Mouse (Mus musculus): ENCODE measurements around the gene 3110018I06Rik. TPM values are rescaled to one million over a fixed set of nuclear protein-coding genes. Genes with fewer than 3 reads are reported as not detected.

The 3110018I06Rik gene
- polyA plus RNA-seq, 1 experiment: not detected

- Histone ChIP-seq H3K27me3 (replicated peaks) (no peaks in the 10 kb centered on the region), H3K36me3 (replicated peaks; ENCODE audit: low read length) (no peaks in the 10 kb centered on the region), H3K4me3 (replicated peaks) (no peak overlapping the region), H3K9me3 (peaks cover 74% of the 10 kb centered on the region), H3K4me1 (peaks cover 4% of the 10 kb centered on the region; the same call in 1 of the 2 replicates)
- TF ChIP-seq GATA1 (IDR thresholded peaks at IDR 0.05; ENCODE audit: borderline replicate concordance, low read length): no peak
- TF ChIP-seq FLI1 (IDR thresholded peaks at IDR 0.05; ENCODE audit: low read length): no peak
Measured at GRCm38 (mm10) chr12:107511112-107511511, 22.7 kb downstream of the 3110018I06Rik start.

DNA sequence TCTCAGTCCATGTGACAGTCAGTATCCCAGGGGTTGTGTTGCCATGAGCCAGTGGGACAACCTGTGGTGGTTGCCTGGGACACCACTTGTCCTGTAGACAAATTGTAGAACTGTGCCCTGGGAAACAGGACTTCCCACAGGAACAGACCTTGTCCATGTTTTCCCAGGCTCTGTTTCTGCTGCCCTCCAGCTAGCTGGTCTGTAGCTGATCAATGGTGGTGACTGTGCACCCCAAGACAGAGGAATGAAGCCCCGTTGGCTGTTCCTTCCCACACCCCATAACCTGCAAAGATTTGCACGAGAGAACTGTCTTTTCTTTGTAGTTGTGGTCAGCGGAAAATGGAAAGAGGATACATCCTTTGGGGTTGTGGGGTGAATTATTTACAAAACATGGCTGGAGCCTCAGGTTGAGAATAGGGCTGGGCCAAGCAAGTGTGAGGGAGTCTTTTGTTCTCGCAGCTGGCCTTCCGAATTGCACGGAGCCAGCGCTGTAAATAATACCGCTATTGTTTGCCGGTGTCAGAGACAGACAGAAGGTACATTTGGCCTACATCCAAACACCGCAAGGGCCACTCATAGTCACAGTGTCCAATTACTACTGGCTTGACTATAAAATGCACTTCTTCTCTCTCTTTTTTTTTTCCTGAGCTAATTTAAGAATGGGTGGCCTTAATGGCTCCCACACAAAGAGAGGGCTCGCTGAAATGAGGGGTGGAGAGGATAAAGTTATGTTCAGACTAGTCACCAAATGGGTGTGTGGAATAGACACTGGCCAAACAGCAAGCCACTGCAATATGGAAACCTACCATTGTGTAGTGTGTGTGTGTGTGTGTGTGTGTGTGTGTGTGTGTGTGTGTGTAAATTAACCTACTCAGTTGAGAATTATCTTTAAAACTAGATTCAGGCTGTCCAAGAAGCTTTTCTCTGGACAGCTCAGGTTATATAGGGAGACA lies 28.1 kb downstream of the 3110018I06Rik start:
- TF ChIP-seq GATA1 (IDR thresholded peaks at IDR 0.05; ENCODE audit: borderline replicate concordance, low read length) (no peak), FLI1 (IDR thresholded peaks at IDR 0.05; ENCODE audit: low read length) (no peak)
- peaks cover 72% of the 10 kb centered on the region for H3K9me3 ChIP-seq
- H3K4me1 ChIP-seq: peaks cover 4% of the 10 kb centered on the region; the same call in 1 of the 2 replicates
- no peak overlapping the region for H3K4me3 ChIP-seq (replicated peaks)
- no peaks in the 10 kb centered on the region for H3K27me3 ChIP-seq (replicated peaks)
- no peaks in the 10 kb centered on the region for H3K36me3 ChIP-seq (replicated peaks; ENCODE audit: low read length)

- Histone ChIP-seq H3K27me3 (replicated peaks) (no peaks in the 10 kb centered on the region), H3K36me3 (replicated peaks; ENCODE audit: low read length) (no peaks in the 10 kb centered on the region)
- TF ChIP-seq FLI1 (IDR thresholded peaks at IDR 0.05; ENCODE audit: low read length): no peak
Measured at GRCm38 (mm10) chr12:107520941-107521340, 32.5 kb downstream of the 3110018I06Rik start.

GRCm38 (mm10) chr12:107528346-107528880 lies 40.0 kb downstream of the 3110018I06Rik start:
- TF ChIP-seq FLI1 (IDR thresholded peaks at IDR 0.05; ENCODE audit: low read length) (no peak), GATA1 (IDR thresholded peaks at IDR 0.05; ENCODE audit: borderline replicate concordance, low read length) (no peak)
- H3K27me3 ChIP-seq (replicated peaks): no peaks in the 10 kb centered on the region
- H3K4me3 ChIP-seq (replicated peaks): no peak overlapping the region
- H3K9me3 ChIP-seq: peaks cover 33% of the 10 kb centered on the region
- H3K36me3 ChIP-seq (replicated peaks; ENCODE audit: low read length): no peaks in the 10 kb centered on the region
- no peaks in the 10 kb centered on the region for H3K4me1 ChIP-seq

More at GRCm38 (mm10) chr12:107520941-107521340, 32.5 kb downstream of the 3110018I06Rik start:
- Histone ChIP-seq H3K4me3 (replicated peaks) (no peak overlapping the region), H3K9me3 (peaks cover 53% of the 10 kb centered on the region), H3K4me1 (no peaks in the 10 kb centered on the region)

- Histone ChIP-seq H3K4me3 (replicated peaks) (no peak overlapping the region), H3K9me3 (peaks cover 42% of the 10 kb centered on the region), H3K4me1 (no peaks in the 10 kb centered on the region), H3K27me3 (replicated peaks) (no peaks in the 10 kb centered on the region), H3K36me3 (replicated peaks; ENCODE audit: low read length) (no peaks in the 10 kb centered on the region)
- TF ChIP-seq GATA1 (IDR thresholded peaks at IDR 0.05; ENCODE audit: borderline replicate concordance, low read length): no peak
- no peak for TF ChIP-seq FLI1 (IDR thresholded peaks at IDR 0.05; ENCODE audit: low read length)
Measured at GRCm38 (mm10) chr12:107532871-107533270, 44.4 kb downstream of the 3110018I06Rik start.
